Mouse (Mus musculus): ENCODE measurements around the gene Usp33.
"Not testable (repeated sequence)": the region's sequence is repeated elsewhere in the genome, so short reads cannot be mapped to it uniquely, and the experiment has no call there.

DNA sequence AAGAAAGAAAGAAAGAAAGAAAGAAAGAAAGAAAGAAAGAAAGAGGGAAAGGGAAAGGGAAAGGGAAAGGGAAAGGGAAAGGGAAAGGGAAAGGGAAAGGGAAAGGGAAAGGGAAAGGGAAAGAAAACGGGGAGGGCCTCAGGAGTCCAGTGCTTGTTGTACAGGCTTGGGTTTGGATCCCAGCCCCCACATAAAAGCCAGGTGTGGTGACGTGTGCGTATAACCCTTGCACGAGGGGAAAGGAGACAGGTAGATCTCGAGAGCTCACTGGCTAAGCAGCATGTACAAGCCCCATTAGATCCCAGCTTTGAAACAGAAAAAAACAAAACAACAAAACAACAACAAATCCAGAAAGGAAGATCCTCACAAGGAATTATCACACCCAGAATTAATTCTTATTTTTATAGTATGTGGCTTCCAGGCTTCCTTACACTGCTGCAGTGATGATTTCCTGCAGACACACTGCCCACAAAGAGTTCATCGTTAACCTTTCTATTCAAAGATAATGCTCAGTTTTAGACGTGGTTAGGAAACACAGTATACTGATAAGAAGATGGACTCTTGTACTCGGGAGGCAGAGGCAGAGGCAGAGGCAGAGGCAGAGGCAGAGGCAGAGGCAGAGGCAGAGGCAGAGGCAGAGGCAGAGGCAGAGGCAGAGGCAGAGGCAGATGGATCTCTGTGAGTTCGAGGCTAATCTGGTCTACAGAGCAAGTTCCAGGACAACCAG, 29.7 kb upstream of the Usp33 start:
- not testable (repeated sequence) for TF ChIP-seq CTCF (IDR thresholded peaks at IDR 0.05; ENCODE audit: extremely low read depth, insufficient read length, insufficient replicate concordance, low read depth, low read length); POLR2A (IDR thresholded peaks at IDR 0.05; ENCODE audit: low read depth, low read length)
